Mouse (Mus musculus): ENCODE data around the gene Trim63. TPM values are rescaled to one million over a fixed set of nuclear protein-coding genes. Genes with fewer than 3 reads are reported as not detected.
"Not testable (repeated sequence)": the region's sequence is repeated elsewhere in the genome, so short reads cannot be mapped to it uniquely, and the experiment has no call there.

Trim63 gene
- total RNA-seq (2017), result not detected in 3 replicates

DNA sequence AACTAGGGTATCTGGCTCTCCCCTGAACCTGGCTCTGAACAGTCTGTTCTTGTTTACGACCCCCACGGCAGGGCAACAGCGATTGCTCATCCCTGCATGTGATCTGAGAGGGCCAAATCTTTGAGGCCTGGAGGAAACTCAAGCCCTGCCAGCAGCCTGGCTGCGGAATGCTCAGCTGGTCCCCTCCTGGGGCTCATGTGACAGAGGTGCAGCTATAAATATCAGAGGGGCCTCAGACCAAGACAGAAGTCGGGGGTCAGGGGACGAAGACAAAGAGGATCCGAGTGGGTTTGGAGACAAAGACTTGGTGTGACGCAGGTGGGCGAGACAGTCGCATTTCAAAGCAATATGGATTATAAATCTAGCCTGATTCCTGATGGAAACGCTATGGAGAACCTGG is at the start of gene Trim63:
Gene Trim63 (plus strand): TSS at position 245 of the 400 bp plus-strand sequence.
- ATAC-seq (replicated peaks; ENCODE audit: insufficient number of reproducible peaks, low FRiP score, low TSS enrichment, poor library complexity, severe bottlenecking), result no peak

DNA sequence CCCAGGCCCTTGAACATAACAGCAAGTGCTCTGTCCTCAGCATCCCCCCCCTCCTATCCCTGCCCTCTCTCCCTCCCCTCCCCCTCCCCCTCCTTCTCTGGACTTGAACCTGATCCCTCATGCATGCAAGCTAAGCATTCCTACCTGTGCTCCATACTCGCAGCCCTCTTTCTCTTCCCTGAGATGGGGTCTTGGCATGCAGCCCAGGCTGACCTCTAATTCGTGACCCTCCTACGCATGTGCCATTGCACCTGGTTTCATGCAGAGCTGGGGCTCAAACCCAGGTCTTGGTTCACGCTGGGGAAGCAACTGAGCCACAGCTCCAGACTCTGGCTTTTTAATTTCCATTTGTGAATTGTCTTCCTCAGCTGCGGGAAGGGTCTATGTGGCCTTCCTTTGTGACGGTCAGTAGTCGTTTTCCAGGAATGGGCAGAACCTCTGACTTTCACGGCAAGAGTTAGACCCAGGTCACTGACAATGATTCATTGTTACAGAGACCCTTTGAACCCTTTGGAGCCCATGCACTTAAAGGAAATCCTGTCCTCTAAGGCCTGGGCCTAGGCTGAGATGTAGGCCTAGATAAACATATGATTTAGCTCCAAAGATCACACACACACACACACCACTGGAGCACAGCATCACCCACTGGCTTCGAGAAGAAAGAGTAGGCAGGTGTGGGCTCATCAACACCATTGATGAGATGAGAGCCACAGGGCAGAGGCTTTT is 48.9 kb upstream of the Trim63 start:
- ATAC-seq (replicated peaks; ENCODE audit: insufficient number of reproducible peaks, low FRiP score, low TSS enrichment, poor library complexity, severe bottlenecking), result no peak

DNA sequence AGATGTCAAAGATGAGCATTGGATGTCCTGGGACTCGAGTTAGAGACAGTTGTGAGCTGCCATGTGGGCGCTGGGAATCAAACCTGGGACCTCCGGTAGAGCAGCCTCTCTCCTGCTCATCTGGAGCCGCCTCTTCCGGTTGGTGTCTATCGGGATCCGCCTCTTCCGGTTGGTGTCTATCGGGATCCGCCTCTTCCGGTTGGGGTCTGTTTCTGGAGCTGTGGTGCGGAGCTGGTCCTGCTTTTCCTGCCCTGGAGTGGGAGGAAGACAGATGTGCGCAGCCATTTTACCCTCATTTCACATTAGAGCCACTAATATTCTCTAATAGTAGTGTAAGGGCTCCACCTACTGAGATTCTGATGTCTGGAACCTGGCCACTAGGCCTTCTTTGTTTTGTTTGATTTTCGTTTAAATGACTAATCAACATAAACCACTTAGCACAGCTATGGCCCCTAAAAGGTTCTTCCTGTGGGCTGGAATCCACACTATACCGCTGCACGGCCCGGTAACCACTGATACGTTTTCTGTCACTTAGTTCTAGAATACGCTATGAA is 46.7 kb upstream of the Trim63 start:
- no peak for ATAC-seq (replicated peaks; ENCODE audit: insufficient number of reproducible peaks, low FRiP score, low TSS enrichment, poor library complexity, severe bottlenecking)

DNA sequence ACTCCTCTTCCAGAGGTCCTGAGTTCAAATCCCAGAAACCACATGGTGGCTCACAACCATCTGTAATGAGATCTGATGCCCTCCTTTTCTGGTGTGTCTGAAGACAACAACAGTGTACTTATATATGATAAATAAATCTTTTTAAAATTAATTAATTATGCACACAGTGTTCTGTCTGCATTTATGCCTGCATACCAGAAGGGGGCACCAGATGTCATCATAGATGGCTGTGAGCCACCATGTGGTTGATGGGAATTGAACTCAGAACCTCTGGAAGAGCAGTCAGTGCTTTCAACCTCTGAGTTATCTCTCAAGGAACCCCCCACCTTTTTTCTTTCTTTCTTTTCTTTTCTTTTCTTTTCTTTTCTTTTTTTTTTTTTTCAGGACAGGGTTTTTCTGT is 45.3 kb upstream of the Trim63 start:
- not testable (repeated sequence) for ATAC-seq (replicated peaks; ENCODE audit: insufficient number of reproducible peaks, low FRiP score, low TSS enrichment, poor library complexity, severe bottlenecking)

DNA sequence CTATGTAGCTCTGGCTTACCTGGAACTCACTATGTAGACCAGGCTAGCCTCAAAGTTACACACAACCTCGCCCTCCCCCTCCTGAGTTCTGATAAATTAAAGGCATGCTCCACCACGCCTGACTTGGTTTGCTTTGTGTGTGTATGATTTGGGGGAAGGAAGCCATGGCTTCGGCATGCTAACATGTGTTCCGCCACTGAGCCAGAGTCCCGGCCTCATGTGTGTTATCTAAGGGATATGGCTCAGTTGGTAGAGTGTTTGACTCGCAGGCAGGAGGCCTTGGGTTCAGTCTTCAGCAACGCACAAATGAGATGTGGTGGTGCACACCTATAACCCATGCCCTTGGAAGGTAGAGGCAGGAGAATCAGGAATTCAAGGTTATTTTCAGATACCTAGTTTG is 42.9 kb upstream of the Trim63 start:
- no peak for ATAC-seq (replicated peaks; ENCODE audit: insufficient number of reproducible peaks, low FRiP score, low TSS enrichment, poor library complexity, severe bottlenecking)

DNA sequence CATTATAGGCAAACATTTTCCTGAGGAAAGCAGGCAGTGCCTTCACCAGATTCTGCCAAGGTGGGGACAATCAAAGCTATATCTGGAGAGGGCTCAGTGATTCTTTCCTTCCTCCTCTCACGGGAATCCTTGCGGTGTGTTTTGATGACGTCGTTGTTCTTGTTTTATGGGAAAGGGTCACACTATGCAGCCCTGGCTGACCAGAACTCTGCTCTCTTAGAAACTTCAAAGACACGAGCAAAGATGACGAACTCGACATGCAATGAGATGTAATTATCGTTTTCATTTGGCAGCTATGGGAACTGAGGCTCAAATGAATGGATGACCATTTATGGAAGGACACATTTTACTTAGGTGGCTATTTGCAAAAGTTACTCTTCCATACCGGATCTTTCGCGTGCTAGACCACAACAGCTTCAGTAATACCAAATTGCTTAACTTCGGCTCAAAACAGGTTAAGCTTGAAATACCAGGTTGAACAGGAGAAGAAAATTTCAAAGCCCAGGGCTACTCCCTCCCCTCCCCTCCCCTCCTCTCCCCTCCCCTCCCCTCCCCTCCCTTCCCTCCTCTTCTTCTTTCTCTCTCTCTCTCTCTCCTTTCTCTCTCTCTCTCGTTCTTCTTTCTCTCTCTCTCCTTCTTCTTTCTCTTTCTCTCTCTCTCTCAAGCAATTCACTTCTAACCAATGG is 42.0 kb upstream of the Trim63 start:
- no peak for ATAC-seq (replicated peaks; ENCODE audit: insufficient number of reproducible peaks, low FRiP score, low TSS enrichment, poor library complexity, severe bottlenecking)

DNA sequence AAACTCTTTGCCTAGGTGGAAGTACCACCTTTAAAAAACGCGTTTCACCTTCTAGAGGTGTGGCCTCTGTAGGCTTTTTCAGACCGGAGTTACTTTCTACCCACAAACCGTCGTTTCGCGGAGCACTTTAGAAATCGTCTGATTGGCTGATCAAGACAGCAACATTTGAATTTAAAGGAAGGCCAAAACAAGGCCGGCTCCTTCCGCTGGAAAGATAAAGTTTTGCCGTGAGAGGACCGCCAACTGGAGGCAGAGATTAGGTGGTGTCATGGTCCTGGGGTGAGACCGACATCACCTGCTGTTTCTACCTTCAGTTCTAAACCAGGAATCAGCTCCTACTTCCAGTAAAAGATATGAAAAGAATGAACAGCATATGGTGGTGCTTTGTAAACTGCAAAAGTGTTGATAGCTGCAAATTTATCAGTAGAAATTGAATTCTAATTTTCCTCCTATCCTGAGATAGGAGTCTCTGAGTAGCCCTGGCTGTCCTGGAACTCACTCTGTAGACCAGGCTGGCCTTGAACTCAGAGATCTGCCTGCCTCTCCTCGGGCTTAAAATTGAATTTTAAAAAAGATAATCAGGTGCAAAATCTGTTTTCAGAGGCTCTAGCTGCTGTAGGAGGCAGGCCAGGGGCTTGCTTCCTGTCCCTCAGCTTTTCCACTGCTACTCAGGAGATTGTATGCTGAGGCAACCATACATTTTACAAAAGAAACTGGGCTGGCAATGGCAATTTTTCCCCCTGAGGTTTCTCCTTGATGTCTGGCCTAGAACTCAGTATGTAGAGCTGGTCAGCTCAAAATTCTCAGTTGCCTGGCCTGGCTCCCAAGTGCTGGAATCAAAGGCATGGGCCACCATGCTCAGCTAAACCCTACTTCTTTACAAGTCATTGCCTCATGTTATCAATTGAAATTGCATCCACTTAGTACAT is 41.2 kb upstream of the Trim63 start:
- peak; percentile 66 for ATAC-seq (replicated peaks; ENCODE audit: insufficient number of reproducible peaks, low FRiP score, low TSS enrichment, poor library complexity, severe bottlenecking)

DNA sequence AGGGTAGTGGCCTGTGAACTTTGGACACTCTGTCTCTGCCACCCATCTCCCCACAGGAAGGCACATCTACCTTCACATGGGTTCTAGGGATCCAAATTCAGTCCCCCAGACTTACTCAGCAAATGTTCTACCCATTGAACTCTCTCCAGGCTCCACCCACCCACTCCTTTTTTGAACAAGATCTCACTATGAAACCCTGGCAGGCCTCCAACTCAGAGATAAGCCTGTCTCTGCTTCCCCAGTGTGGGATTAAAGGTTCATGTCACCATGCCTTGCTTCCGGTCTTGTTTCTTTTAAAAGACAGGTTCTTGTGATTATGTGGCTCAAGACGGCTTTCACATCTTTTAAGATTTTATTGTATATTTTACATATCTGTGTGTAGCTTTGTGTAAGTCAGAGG is 30.0 kb upstream of the Trim63 start:
- no peak for ATAC-seq (replicated peaks; ENCODE audit: insufficient number of reproducible peaks, low FRiP score, low TSS enrichment, poor library complexity, severe bottlenecking)

DNA sequence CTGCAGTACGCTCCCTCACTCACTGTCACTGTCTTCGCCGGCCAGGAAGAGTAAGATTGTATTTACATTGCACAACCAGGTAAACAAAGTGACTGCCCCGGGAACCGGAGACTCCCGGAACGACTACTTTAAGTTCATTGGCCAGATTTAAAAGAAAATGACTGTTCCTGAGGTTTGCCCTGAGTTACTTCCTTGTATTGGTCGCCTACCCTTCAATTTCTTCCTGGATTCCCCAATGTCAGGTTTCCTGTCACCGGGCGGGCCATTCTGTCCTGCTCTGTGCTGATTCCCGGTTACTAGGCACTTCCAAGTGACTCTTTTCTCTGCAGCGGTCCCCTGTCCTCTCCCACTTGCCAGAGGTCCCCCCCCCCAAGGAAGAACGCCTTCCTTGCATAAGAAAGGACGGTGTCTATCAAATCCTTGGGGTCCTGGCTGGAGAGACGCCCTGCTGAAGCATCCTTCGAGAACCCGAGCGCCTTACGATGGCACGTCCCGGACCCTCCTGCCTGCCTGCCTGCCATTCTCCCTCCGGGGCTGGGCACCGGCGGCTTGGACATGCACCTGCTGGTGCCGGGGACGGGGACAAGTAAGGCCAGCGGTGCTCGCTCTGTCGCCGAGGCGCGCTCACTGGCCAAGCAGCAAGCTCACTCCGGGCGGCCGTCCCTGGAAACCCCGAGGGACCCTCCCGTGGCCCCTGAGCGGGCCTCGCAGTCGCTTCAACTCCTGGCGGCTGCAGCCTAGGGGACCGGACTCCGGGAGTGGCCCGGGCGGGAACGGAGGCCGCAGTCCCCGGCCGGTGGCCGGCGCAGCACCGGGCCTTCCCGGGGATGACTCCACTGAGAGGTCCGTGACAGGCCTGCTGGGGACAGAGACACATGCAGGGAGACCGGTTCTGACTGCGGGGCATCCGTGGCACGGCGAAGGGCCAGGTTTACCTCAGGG is 28.4 kb upstream of the Trim63 start:
- ATAC-seq (replicated peaks; ENCODE audit: insufficient number of reproducible peaks, low FRiP score, low TSS enrichment, poor library complexity, severe bottlenecking), result no peak

DNA sequence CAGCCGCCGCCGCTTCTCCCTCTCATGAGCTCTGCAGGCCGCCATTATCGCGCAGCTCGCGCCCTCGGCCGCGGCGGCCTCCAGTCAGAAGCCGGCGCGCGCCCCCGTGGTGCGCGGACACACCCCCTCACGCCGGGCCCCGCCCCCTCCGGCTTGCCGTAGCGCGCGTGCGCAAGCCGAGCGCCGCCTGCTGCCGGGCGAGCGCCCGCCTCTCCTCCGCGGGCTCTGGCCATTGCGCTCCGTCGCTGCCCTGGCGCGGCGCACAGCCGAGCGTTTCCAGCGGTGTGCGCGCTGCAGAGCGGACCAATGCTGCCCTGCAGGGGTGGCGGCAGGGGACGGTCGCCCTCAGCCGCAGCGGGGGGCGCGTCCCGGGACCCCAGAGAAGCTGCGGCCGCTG is 27.8 kb upstream of the Trim63 start:
- ATAC-seq (replicated peaks; ENCODE audit: insufficient number of reproducible peaks, low FRiP score, low TSS enrichment, poor library complexity, severe bottlenecking), result peak; percentile 61

DNA sequence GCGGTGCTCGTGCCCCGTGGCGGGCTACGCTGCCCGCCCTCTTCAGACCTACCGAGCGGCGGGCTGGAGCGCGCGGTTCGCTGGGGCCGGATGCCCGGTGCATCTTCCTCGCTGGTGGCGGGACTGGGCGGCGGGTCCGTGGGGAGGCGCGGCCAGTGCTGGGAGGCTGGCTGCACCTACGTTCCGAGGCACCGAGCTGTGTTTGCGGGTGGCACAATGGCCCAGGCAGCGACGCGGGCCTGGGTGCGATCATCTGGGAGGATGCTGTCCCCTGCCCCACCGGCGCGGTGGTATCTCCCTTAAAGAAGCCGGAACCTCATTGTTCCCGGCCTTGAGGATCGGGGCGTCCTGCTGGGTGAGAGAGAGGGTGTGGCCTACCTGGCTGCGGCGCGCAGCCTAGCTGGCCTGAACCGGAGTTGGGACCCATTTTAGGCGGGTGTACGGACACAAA is 27.3 kb upstream of the Trim63 start, which contains the start of gene Pdik1l:
Gene Pdik1l (minus strand): TSS at position 321 of the 451 bp plus-strand sequence.
- ATAC-seq (replicated peaks; ENCODE audit: insufficient number of reproducible peaks, low FRiP score, low TSS enrichment, poor library complexity, severe bottlenecking), result peak; percentile 71

DNA sequence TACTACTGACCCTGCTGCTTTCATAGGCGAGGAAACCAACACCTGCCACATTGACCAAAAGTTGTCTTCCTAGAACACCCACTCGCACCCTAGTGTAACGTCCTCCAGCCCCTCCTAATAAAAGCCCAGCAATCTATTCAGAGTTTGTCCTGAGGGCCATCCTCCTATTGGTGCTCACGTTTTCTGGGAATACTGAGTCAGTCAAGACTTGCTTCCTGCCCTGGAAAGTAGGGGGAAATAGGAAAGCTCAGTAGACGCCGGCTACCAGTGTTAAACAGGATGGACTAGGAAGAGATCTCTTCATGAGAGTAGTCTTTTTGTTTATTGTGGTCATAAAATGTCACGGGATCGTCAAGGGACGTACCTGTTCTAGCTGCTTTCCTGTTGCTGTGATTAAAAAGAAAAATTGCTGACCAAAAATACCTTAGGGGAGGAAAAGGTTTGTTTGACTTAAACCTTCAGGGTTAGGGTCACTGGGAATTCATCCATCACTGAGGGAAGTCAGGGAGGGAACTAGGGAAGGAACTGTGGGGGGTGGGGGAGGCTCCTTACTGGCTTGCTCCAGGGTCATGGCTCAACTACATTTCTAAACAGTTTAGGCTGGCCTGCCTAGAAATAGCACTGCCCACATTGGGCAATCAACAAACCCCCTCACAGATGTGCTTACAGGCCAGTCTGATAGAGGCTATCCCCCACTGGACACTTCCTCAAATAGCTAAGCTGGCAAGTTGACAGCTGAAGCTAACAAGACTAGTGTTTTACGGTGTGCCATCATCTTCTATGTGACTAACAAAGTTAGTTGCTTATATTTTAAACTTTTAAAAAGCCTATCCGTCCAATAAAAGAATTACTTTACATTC is 26.3 kb upstream of the Trim63 start:
- no peak for ATAC-seq (replicated peaks; ENCODE audit: insufficient number of reproducible peaks, low FRiP score, low TSS enrichment, poor library complexity, severe bottlenecking)

DNA sequence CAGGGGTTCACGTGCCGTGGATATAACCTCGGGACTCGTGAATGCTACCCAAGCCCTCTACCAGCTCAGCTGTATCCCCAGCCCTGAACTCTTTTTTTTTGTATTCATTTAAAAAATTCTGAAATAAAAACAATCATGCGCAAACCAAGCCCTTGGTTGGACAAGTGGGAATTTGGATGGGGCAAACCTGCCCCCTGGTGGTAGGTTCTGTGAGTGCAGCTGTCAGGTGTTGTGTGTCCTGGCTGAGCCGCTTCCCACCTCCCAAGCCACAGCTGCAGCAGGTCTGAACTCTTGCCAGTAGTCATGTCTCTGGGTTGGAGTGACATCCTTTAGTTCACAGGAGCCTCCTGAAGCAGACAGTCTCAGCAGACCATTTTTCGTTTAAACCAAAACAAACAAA is 22.9 kb upstream of the Trim63 start:
- ATAC-seq (replicated peaks; ENCODE audit: insufficient number of reproducible peaks, low FRiP score, low TSS enrichment, poor library complexity, severe bottlenecking), result peak; percentile 68

DNA sequence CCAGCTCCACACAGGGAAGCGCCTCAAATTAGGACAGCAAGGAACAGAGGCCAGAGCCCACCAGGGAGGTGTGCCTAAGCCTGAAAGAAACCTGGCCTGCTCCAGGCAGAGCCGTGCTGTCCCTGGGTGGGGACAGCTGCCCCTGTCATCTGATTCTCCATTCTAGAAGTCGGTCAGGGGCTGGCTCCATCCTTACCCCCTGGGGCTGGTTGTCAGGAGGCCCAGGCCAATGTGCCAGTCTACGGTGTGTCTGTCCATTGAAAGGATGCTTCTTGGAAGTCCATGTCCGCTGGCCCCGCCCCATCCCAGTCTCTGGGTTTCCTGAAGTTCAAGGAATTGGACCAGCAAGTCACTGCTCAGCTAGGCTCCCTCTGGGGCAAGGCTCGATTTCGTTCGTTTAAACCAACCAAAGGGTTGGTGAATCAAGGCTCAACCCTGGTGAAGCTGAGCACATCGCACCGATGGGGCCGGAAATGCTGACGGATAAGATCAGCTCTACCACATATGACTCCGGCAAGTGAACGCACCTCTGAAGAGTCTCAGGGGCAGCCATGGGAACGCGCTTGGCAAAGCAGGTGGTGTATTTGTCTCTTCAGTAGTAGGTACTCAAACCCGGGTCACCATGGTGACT is 21.7 kb upstream of the Trim63 start:
- ATAC-seq (replicated peaks; ENCODE audit: insufficient number of reproducible peaks, low FRiP score, low TSS enrichment, poor library complexity, severe bottlenecking), result no peak

DNA sequence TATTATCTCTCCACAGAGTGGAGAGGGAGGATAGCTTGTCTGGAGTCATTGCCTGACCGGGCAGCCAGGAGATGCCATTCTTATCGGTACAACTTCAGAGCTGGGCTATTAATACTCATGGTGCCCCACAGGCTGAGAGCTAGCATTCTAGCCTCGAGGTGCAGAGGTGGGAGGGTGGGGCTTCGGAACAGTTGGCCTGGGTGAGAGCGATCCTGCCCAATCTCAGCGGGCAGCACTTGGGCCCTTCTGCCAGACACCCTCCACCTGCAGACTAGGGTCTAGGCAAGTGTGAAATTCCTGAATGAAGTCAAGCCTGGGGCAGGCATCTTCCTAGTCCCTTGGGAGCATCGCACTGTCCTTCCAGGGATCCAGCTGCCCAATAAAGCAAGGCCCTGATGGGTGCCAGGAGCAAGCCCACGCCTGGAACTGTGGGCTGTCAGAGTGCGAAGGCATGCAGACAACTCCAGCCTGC is 21.2 kb upstream of the Trim63 start:
- no peak for ATAC-seq (replicated peaks; ENCODE audit: insufficient number of reproducible peaks, low FRiP score, low TSS enrichment, poor library complexity, severe bottlenecking)

DNA sequence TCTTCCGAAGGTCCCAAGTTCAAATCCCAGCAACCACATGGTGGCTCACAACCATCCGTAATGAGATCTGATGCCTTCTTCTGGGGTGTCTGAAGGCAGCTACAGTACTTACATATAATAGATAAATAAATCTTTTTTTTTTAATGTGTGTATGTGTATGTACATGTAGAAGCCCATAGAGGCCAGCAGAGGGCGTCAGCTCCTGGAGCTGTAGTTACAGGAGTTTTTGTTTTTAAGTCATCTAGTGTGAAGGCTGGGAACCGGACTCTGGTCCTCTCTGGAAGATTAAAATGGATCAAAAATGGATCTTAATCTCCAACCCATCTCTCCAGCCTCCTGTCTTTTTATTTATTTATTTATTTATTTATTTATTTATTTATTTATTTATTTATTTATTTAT is 18.8 kb upstream of the Trim63 start:
- ATAC-seq (replicated peaks; ENCODE audit: insufficient number of reproducible peaks, low FRiP score, low TSS enrichment, poor library complexity, severe bottlenecking), result not testable (repeated sequence)

DNA sequence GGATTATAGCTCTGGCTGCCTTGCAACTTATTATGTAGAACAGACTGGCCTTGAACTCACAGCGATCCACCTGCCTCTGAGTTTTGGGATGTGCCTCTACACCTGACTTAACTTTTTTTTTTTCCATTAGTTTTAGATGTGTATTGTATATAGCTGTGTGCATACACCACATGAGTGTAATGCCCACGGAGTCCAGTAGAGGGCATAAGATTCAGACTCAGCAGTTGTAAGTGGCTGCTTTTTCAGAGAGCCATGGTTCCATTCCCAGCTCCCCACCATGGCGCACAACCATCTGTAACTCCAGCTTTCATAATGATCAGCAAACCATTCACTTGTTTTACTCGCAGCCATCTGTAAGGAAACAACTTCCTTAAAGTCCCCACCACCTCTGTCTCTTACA is 18.4 kb upstream of the Trim63 start:
- ATAC-seq (replicated peaks; ENCODE audit: insufficient number of reproducible peaks, low FRiP score, low TSS enrichment, poor library complexity, severe bottlenecking), result no peak

Data from monocyte, adult 5-6 weeks (primary cell).